Mouse (Mus musculus) G1E (cell line): ENCODE results near the gene Gpc6.

Experiments
- CTCF ChIP-seq: IDR thresholded peaks from 2 replicates; pipeline ENCODE4 v1.5.1; 2012; ENCODE audit warnings: low read depth, low read length, inconsistent platforms, mixed read lengths
- GATA1 ChIP-seq: IDR thresholded peaks from 2 replicates; pipeline ENCODE4 v1.6.1; 2012; ENCODE audit warnings: borderline replicate concordance, low read length, inconsistent platforms, mixed read lengths

DNA sequence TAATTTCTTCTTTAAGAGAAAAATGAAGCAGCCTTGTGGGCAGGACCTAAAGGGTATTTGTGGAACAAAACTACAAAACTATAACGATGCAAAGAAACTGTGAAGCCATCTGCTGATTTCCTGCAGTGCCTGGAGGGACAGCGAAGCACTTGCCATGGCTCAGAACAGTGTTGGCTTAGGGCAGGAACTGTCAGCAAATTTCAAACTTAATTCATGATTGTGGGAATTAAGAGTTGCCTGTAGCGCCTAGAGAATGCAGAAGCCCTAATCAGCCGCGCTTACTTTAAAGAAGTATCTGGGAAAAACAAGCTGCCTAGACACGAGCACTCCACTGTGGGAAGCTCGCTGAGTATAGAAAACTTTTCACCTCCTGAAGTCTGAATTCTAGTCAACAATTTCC lies 501.0 kb downstream of the Gpc6 start:
- TF ChIP-seq CTCF (no peak), GATA1 (no peak)
